Mouse (Mus musculus): ENCODE data around the gene Rasgef1b.

GRCm38 (mm10) chr5:99630087-99630486, 98.8 kb downstream of the Rasgef1b start:
- TF ChIP-seq CTCF (IDR thresholded peaks at IDR 0.05; ENCODE audit: low read depth, low read length) (peak; percentile 74), POLR2A (IDR thresholded peaks at IDR 0.05; ENCODE audit: extremely low read depth, insufficient read depth, low read length) (no peak)

Data from liver, adult 2 months (tissue).